Mouse (Mus musculus): Measurements from ENCODE around the gene Gsx1. TPM values are rescaled to one million over a fixed set of nuclear protein-coding genes. Genes with fewer than 3 reads are reported as not detected.

Gene Gsx1
- polyA plus RNA-seq, 2 experiments: not detected

DNA sequence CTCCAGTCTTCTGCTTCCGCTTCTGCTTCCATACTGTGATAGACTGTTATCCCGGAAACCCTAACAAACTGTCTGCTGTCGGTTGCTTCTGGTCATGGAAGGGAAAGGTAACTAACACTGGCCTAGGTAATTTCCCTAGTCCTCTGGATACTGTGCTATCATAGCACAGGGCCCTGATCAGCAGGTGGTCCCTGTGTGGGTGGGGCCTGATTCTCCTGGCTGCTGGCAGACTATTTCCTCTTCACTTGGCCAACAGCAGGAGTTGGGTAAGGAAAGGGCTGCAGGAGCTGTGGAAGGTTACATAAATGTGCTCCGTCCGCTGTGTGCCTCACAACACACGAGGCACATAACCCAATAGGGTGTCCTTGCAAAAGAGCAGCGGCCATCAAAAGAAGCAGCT, 31.1 kb upstream of the Gsx1 start:
- H3K9me3 ChIP-seq (ENCODE audit: control insufficient read depth, low read length): no peaks in the 10 kb centered on the region
- H3K27me3 ChIP-seq (ENCODE audit: control insufficient read depth, insufficient read depth, low read length): no peaks in the 10 kb centered on the region; the same call in 1 of the 2 replicates
- no peak overlapping the region for H3K9ac ChIP-seq (replicated peaks)
- H3K36me3 ChIP-seq (replicated peaks; ENCODE audit: control insufficient read depth, insufficient read depth, low read depth): no peaks in the 10 kb centered on the region
- H3K27ac ChIP-seq: no peak overlapping the region
- ATAC-seq (ENCODE audit: insufficient read depth): no peak
- WGBS (ENCODE audit: insufficient replicate concordance): 50% methylated on average over 7 of the region's 7 CpGs
- no peak for TF ChIP-seq EP300 (IDR thresholded peaks at IDR 0.05; ENCODE audit: low read depth)
- TF ChIP-seq CTCF (IDR thresholded peaks at IDR 0.05; ENCODE audit: low read depth): no peak
- no peak overlapping the region for H3K4me2 ChIP-seq (ENCODE audit: low read depth)
- no peaks in the 10 kb centered on the region for H3K4me1 ChIP-seq (replicated peaks; ENCODE audit: control insufficient read depth in 2 of 2, insufficient read depth in 2 of 2, low read length in 1 of 2)
- no peak for DNase-seq (ENCODE audit: low read depth in 3 of 3, low spot score in 3 of 3)
- H3K4me3 ChIP-seq (ENCODE audit: insufficient read depth in 1 of 2, low read depth in 2 of 2, low read length in 2 of 2): no peak overlapping the region

GRCm38 (mm10) chr5:147159320-147159719, 29.2 kb upstream of the Gsx1 start:
- H3K9me3 ChIP-seq (ENCODE audit: control insufficient read depth, low read length): no peaks in the 10 kb centered on the region
- H3K9ac ChIP-seq (replicated peaks): no peak overlapping the region
- H3K4me2 ChIP-seq (ENCODE audit: low read depth): no peak overlapping the region
- DNase-seq (ENCODE audit: low read depth in 3 of 3, low spot score in 3 of 3) (no peak), ATAC-seq (ENCODE audit: insufficient read depth) (no peak)
- no peaks in the 10 kb centered on the region; the same call in 1 of the 2 replicates for H3K27me3 ChIP-seq (ENCODE audit: control insufficient read depth, insufficient read depth, low read length)
- TF ChIP-seq EP300 (IDR thresholded peaks at IDR 0.05; ENCODE audit: low read depth) (no peak), CTCF (IDR thresholded peaks at IDR 0.05; ENCODE audit: low read depth) (no peak)
- H3K36me3 ChIP-seq (replicated peaks; ENCODE audit: control insufficient read depth, insufficient read depth, low read depth): no peaks in the 10 kb centered on the region
- H3K4me3 ChIP-seq (ENCODE audit: insufficient read depth in 1 of 2, low read depth in 2 of 2, low read length in 2 of 2): no peak overlapping the region
- no peaks in the 10 kb centered on the region for H3K4me1 ChIP-seq (replicated peaks; ENCODE audit: control insufficient read depth in 2 of 2, insufficient read depth in 2 of 2, low read length in 1 of 2)
- H3K27ac ChIP-seq: no peak overlapping the region
- WGBS (ENCODE audit: insufficient replicate concordance): 18% methylated on average over 6 of the region's 6 CpGs

DNA sequence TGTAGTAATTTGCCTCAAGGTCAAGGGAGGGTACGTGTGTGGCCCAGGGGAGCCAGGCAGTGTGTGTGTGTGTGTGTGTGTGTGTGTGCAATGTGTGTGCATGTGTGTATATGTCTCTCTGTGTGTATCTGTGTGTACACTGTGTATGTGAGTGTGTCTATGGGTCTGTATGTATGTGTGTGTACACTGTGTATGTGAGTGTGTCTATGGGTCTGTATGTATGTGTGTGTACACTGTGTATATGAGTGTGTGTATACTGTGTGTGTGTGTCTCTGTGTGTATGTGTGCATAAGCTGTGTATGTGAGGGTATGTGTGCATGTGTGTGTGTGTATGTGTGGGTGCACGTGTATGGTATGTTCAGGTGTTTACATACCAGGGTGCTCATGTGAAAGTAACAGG, 28.7 kb upstream of the Gsx1 start:
- 51% methylated on average over 2 of the region's 2 CpGs for WGBS (ENCODE audit: insufficient replicate concordance)
- Histone ChIP-seq H3K27ac (no peak overlapping the region), H3K9me3 (ENCODE audit: control insufficient read depth, low read length) (no peaks in the 10 kb centered on the region), H3K4me2 (ENCODE audit: low read depth) (no peak overlapping the region), H3K27me3 (ENCODE audit: control insufficient read depth, insufficient read depth, low read length) (no peaks in the 10 kb centered on the region; the same call in 1 of the 2 replicates), H3K9ac (replicated peaks) (no peak overlapping the region), H3K36me3 (replicated peaks; ENCODE audit: control insufficient read depth, insufficient read depth, low read depth) (no peaks in the 10 kb centered on the region), H3K4me1 (replicated peaks; ENCODE audit: control insufficient read depth in 2 of 2, insufficient read depth in 2 of 2, low read length in 1 of 2) (no peaks in the 10 kb centered on the region), H3K4me3 (ENCODE audit: insufficient read depth in 1 of 2, low read depth in 2 of 2, low read length in 2 of 2) (no peak overlapping the region)
- TF ChIP-seq EP300 (IDR thresholded peaks at IDR 0.05; ENCODE audit: low read depth) (no peak), CTCF (IDR thresholded peaks at IDR 0.05; ENCODE audit: low read depth) (no peak)
- ATAC-seq (ENCODE audit: insufficient read depth) (no peak), DNase-seq (ENCODE audit: low read depth in 3 of 3, low spot score in 3 of 3) (no peak)

- Histone ChIP-seq H3K4me2 (ENCODE audit: low read depth) (no peak overlapping the region), H3K9me3 (ENCODE audit: control insufficient read depth, low read length) (no peaks in the 10 kb centered on the region), H3K4me1 (replicated peaks; ENCODE audit: control insufficient read depth in 2 of 2, insufficient read depth in 2 of 2, low read length in 1 of 2) (no peaks in the 10 kb centered on the region), H3K4me3 (ENCODE audit: insufficient read depth in 1 of 2, low read depth in 2 of 2, low read length in 2 of 2) (no peak overlapping the region), H3K9ac (replicated peaks) (no peak overlapping the region), H3K27me3 (ENCODE audit: control insufficient read depth, insufficient read depth, low read length) (no peaks in the 10 kb centered on the region), H3K36me3 (replicated peaks; ENCODE audit: control insufficient read depth, insufficient read depth, low read depth) (no peaks in the 10 kb centered on the region), H3K27ac (no peak overlapping the region)
- no peak for TF ChIP-seq EP300 (IDR thresholded peaks at IDR 0.05; ENCODE audit: low read depth)
- peak; percentile 39 for TF ChIP-seq CTCF (IDR thresholded peaks at IDR 0.05; ENCODE audit: low read depth)
- no peak for DNase-seq (ENCODE audit: low read depth in 3 of 3, low spot score in 3 of 3)
- WGBS (ENCODE audit: insufficient replicate concordance): 70% methylated on average over 6 of the region's 6 CpGs
- ATAC-seq (ENCODE audit: insufficient read depth): no peak
Observed at GRCm38 (mm10) chr5:147165060-147165459, 23.4 kb upstream of the Gsx1 start.

- H3K9me3 ChIP-seq (ENCODE audit: control insufficient read depth, low read length): no peaks in the 10 kb centered on the region
- no peak overlapping the region for H3K4me3 ChIP-seq (ENCODE audit: insufficient read depth in 1 of 2, low read depth in 2 of 2, low read length in 2 of 2)
- no peaks in the 10 kb centered on the region for H3K27me3 ChIP-seq (ENCODE audit: control insufficient read depth, insufficient read depth, low read length)
- ATAC-seq (ENCODE audit: insufficient read depth) (no peak), DNase-seq (ENCODE audit: low read depth in 3 of 3, low spot score in 3 of 3) (no peak)
- no peak overlapping the region for H3K27ac ChIP-seq
- H3K9ac ChIP-seq (replicated peaks): no peak overlapping the region
- WGBS (ENCODE audit: insufficient replicate concordance): 70% methylated on average over 7 of the region's 7 CpGs
- no peak overlapping the region for H3K4me2 ChIP-seq (ENCODE audit: low read depth)
- TF ChIP-seq EP300 (IDR thresholded peaks at IDR 0.05; ENCODE audit: low read depth) (no peak), CTCF (IDR thresholded peaks at IDR 0.05; ENCODE audit: low read depth) (no peak)
- no peaks in the 10 kb centered on the region for H3K4me1 ChIP-seq (replicated peaks; ENCODE audit: control insufficient read depth in 2 of 2, insufficient read depth in 2 of 2, low read length in 1 of 2)
- no peaks in the 10 kb centered on the region for H3K36me3 ChIP-seq (replicated peaks; ENCODE audit: control insufficient read depth, insufficient read depth, low read depth)
Observed at GRCm38 (mm10) chr5:147170088-147170487, 18.4 kb upstream of the Gsx1 start.

Measured in liver, embryonic 14.5 days (tissue).